Mouse (Mus musculus) heart, embryonic 11.5 days (tissue): ENCODE results near the gene Rpia. TPM values are rescaled to one million over a fixed set of nuclear protein-coding genes. Genes with fewer than 3 reads are reported as not detected.

Experiments
- ATAC-seq: fragments of 200-750 bp; cut with Nextera tagmentation; replicated peaks from 2 replicates; pipeline ENCODE4 v1.8.0; 2017; ENCODE audit warnings: moderate library complexity; ENCODE audit not compliant: insufficient number of reproducible peaks, low FRiP score, low TSS enrichment
- H3K27ac ChIP-seq: fragments of 300-500 bp; sonication (generic); 2 replicates; pipeline ENCODE4 v1.5.1; 2014; ENCODE audit warnings: mild to moderate bottlenecking, low read depth, low read length
- H3K27me3 ChIP-seq: fragments of 300-500 bp; sonication (generic); 2 replicates; pipeline ENCODE4 v1.6.1; 2014; ENCODE audit warnings: mild to moderate bottlenecking, low read length, mixed read lengths; ENCODE audit not compliant: control insufficient read depth, insufficient read depth
- H3K36me3 ChIP-seq: fragments of 300-500 bp; sonication (generic); 2 replicates; pipeline ENCODE4 v1.6.1; 2014; ENCODE audit warnings: mild to moderate bottlenecking, low read length, moderate library complexity, mixed read lengths; ENCODE audit not compliant: control insufficient read depth, insufficient read depth
- H3K4me1 ChIP-seq: fragments of 300-500 bp; sonication (generic); 2 replicates; pipeline ENCODE4 v1.6.1; 2014; ENCODE audit warnings: low read length; ENCODE audit not compliant: control insufficient read depth, insufficient read depth
- H3K4me2 ChIP-seq: fragments of 300-500 bp; sonication (generic); 2 replicates; pipeline ENCODE4 v1.6.1; 2014; ENCODE audit warnings: mild to moderate bottlenecking, moderate library complexity
- H3K4me3 ChIP-seq: fragments of 300-500 bp; sonication (generic); 2 replicates; pipeline ENCODE4 v1.5.1; 2014; ENCODE audit warnings: low read depth, low read length
- H3K9ac ChIP-seq: fragments of 300-500 bp; sonication (generic); 2 replicates; pipeline ENCODE4 v1.6.1; 2014; ENCODE audit warnings: mild to moderate bottlenecking, low read depth, low read length, moderate library complexity
- H3K9me3 ChIP-seq: fragments of 300-500 bp; sonication (generic); replicated peaks from 2 replicates; pipeline ENCODE4 v1.6.1; 2016; ENCODE audit warnings: low read length; ENCODE audit not compliant: control insufficient read depth
- WGBS: fragments of 180-500 bp; shearing (Covaris S2); extraction: QIAGEN DNeasy Blood & Tissue Kit; methylation state at CpG from one replicate; pipeline ENCODE4 v1.1.7; 2014; ENCODE audit not compliant: insufficient replicate concordance; 5-methylcytosine and 5-hydroxymethylcytosine counted together
- polyA plus RNA-seq: library from polyadenylated mRNA; unstranded; fragments of >200 nt; fragmentation: Nextera tagmentation; extraction: Ambion mirVana; gene quantifications from 2 replicates; pipeline ENCODE4 v1.2.1, GENCODE M21; 2014

Gene Rpia
- polyA plus RNA-seq, 1 experiment from 2014 or later, result 1.6 TPM

- no peaks in the 10 kb centered on the region for H3K9me3 ChIP-seq
- ATAC-seq, result no peak
- H3K36me3 ChIP-seq, result 0 out of 2 replicates have a peak, but pooled peaks cover 3% of the 10 kb centered on the region
- H3K9ac ChIP-seq, result no peak overlapping the region
- H3K4me2 ChIP-seq, result no peak overlapping the region
- no peak overlapping the region for H3K4me3 ChIP-seq
- 71% methylated on average over 2 of the region's 2 CpGs for WGBS
- H3K4me1 ChIP-seq, result peaks cover 6% of the 10 kb centered on the region
- H3K27me3 ChIP-seq, result no peaks in the 10 kb centered on the region
- H3K27ac ChIP-seq, result no peak overlapping the region
These were observed 17.7 kb downstream of the Rpia start for GRCm38 (mm10) chr6:70774372-70774771.

- Histone ChIP-seq H3K4me2 (no peak overlapping the region), H3K36me3 (0 out of 2 replicates have a peak, but pooled peaks cover 3% of the 10 kb centered on the region), H3K9me3 (no peaks in the 10 kb centered on the region), H3K4me3 (no peak overlapping the region), H3K9ac (no peak overlapping the region), H3K4me1 (peaks cover 6% of the 10 kb centered on the region), H3K27ac (no peak overlapping the region), H3K27me3 (no peaks in the 10 kb centered on the region)
- ATAC-seq, result no peak
- WGBS, result 71% methylated on average over 5 of the region's 5 CpGs
These were observed 18.3 kb downstream of the Rpia start for GRCm38 (mm10) chr6:70773769-70774168.

GRCm38 (mm10) chr6:70768769-70769168 lies 23.3 kb downstream of the Rpia start:
- WGBS, result 33% methylated on average over 6 of the region's 6 CpGs
- Histone ChIP-seq H3K27ac (no peak overlapping the region), H3K4me3 (no peak overlapping the region), H3K4me2 (no peak overlapping the region), H3K9me3 (no peaks in the 10 kb centered on the region), H3K27me3 (no peaks in the 10 kb centered on the region), H3K9ac (no peak overlapping the region), H3K4me1 (no peaks in the 10 kb centered on the region), H3K36me3 (0 out of 2 replicates have a peak, but pooled peaks cover 4% of the 10 kb centered on the region)
- no peak for ATAC-seq

- H3K9ac ChIP-seq, result no peak overlapping the region
- H3K27me3 ChIP-seq, result no peaks in the 10 kb centered on the region
- H3K4me2 ChIP-seq, result no peak overlapping the region
- ATAC-seq, result no peak
- H3K4me3 ChIP-seq, result no peak overlapping the region
- 84% methylated on average over 8 of the region's 8 CpGs for WGBS
- no peaks in the 10 kb centered on the region for H3K9me3 ChIP-seq
- H3K4me1 ChIP-seq, result no peaks in the 10 kb centered on the region
- 0 out of 2 replicates have a peak, but pooled peaks cover 2% of the 10 kb centered on the region for H3K36me3 ChIP-seq
- no peak overlapping the region for H3K27ac ChIP-seq
These were observed 27.0 kb downstream of the Rpia start for GRCm38 (mm10) chr6:70765076-70765475.

- Histone ChIP-seq H3K4me1 (no peaks in the 10 kb centered on the region), H3K9me3 (no peaks in the 10 kb centered on the region), H3K36me3 (0 out of 2 replicates have a peak, but pooled peaks cover 2% of the 10 kb centered on the region), H3K27ac (no peak overlapping the region), H3K4me2 (no peak overlapping the region), H3K9ac (no peak overlapping the region), H3K27me3 (no peaks in the 10 kb centered on the region), H3K4me3 (no peak overlapping the region)
- no peak for ATAC-seq
- 82% methylated on average over 5 of the region's 5 CpGs for WGBS
These were observed 27.5 kb downstream of the Rpia start for GRCm38 (mm10) chr6:70764551-70764950.

GRCm38 (mm10) chr6:70763881-70764280 lies 28.2 kb downstream of the Rpia start:
- H3K36me3 ChIP-seq, result 0 out of 2 replicates have a peak, but pooled peaks cover 2% of the 10 kb centered on the region
- ATAC-seq, result no peak
- WGBS, result 91% methylated on average over 4 of the region's 4 CpGs
- no peak overlapping the region for H3K27ac ChIP-seq
- H3K4me3 ChIP-seq, result no peak overlapping the region
- H3K9ac ChIP-seq, result no peak overlapping the region
- H3K27me3 ChIP-seq, result no peaks in the 10 kb centered on the region
- H3K9me3 ChIP-seq, result no peaks in the 10 kb centered on the region
- no peak overlapping the region for H3K4me2 ChIP-seq
- H3K4me1 ChIP-seq, result no peaks in the 10 kb centered on the region

- H3K9ac ChIP-seq, result no peak overlapping the region
- H3K27me3 ChIP-seq, result no peaks in the 10 kb centered on the region
- no peak overlapping the region for H3K4me3 ChIP-seq
- 80% methylated on average over 6 of the region's 6 CpGs for WGBS
- 0 out of 2 replicates have a peak, but pooled peaks cover 2% of the 10 kb centered on the region for H3K36me3 ChIP-seq
- H3K9me3 ChIP-seq, result no peaks in the 10 kb centered on the region
- no peak for ATAC-seq
- no peaks in the 10 kb centered on the region for H3K4me1 ChIP-seq
- no peak overlapping the region for H3K27ac ChIP-seq
- no peak overlapping the region for H3K4me2 ChIP-seq
These were observed 29.4 kb downstream of the Rpia start for GRCm38 (mm10) chr6:70762659-70763058.

- Histone ChIP-seq H3K9ac (no peak overlapping the region), H3K4me3 (no peak overlapping the region), H3K27me3 (no peaks in the 10 kb centered on the region), H3K4me2 (no peak overlapping the region), H3K4me1 (no peaks in the 10 kb centered on the region), H3K9me3 (no peaks in the 10 kb centered on the region), H3K27ac (no peak overlapping the region), H3K36me3 (no peaks in the 10 kb centered on the region)
- no peak for ATAC-seq
- WGBS, result 86% methylated on average over 4 of the region's 4 CpGs
These were observed 31.1 kb downstream of the Rpia start for GRCm38 (mm10) chr6:70760951-70761350.

GRCm38 (mm10) chr6:70754833-70755232 lies 37.2 kb downstream of the Rpia start:
- 88% methylated on average over 10 of the region's 10 CpGs for WGBS

More at GRCm38 (mm10) chr6:70754833-70755232, 37.2 kb downstream of the Rpia start:
- no peaks in the 10 kb centered on the region for H3K27me3 ChIP-seq
- H3K4me1 ChIP-seq, result no peaks in the 10 kb centered on the region
- H3K27ac ChIP-seq, result no peak overlapping the region
- no peaks in the 10 kb centered on the region for H3K9me3 ChIP-seq
- no peak overlapping the region for H3K9ac ChIP-seq
- ATAC-seq, result no peak
- H3K4me2 ChIP-seq, result no peak overlapping the region
- no peaks in the 10 kb centered on the region for H3K36me3 ChIP-seq
- no peak overlapping the region for H3K4me3 ChIP-seq
